Mouse (Mus musculus) kidney, embryonic 15.5 days (tissue): Measurements from ENCODE around the gene Tuba1a. TPM values are rescaled to one million over a fixed set of nuclear protein-coding genes. Genes with fewer than 3 reads are reported as not detected.
"Not testable (repeated sequence)": the region's sequence is repeated elsewhere in the genome, so short reads cannot be mapped to it uniquely, and the experiment has no call there.

Experiments used
- ATAC-seq: fragments of 200-750 bp; cut with Nextera tagmentation; replicated peaks from 2 replicates; pipeline ENCODE4 v1.8.0; 2017; ENCODE audit warnings: moderate TSS enrichment; ENCODE audit not compliant: low FRiP score
- H3K27ac ChIP-seq: fragments of 300-500 bp; sonication (generic); 2 replicates; pipeline ENCODE4 v1.5.1; 2015; ENCODE audit warnings: mild to moderate bottlenecking, inconsistent platforms
- H3K27me3 ChIP-seq: fragments of 300-500 bp; sonication (generic); 2 replicates; pipeline ENCODE4 v1.6.1; 2015; ENCODE audit warnings: inconsistent platforms
- H3K36me3 ChIP-seq: fragments of 300-500 bp; sonication (generic); 2 replicates; pipeline ENCODE4 v1.6.1; 2015; ENCODE audit warnings: inconsistent platforms
- H3K4me1 ChIP-seq: fragments of 300-500 bp; sonication (generic); 2 replicates; pipeline ENCODE4 v1.6.1; 2015; ENCODE audit warnings: inconsistent platforms
- H3K4me2 ChIP-seq: fragments of 300-500 bp; sonication (generic); 2 replicates; pipeline ENCODE4 v1.6.1; 2015; ENCODE audit warnings: moderate library complexity, mild to moderate bottlenecking, inconsistent platforms
- H3K4me3 ChIP-seq: fragments of 300-500 bp; sonication (generic); replicated peaks from 2 replicates; pipeline ENCODE4 v1.5.1; 2015; ENCODE audit warnings: mild to moderate bottlenecking, inconsistent platforms
- H3K9ac ChIP-seq: fragments of 300-500 bp; sonication (generic); 2 replicates; pipeline ENCODE4 v1.6.1; 2015; ENCODE audit warnings: mild to moderate bottlenecking, inconsistent platforms
- H3K9me3 ChIP-seq: fragments of 300-500 bp; sonication (generic); replicated peaks from 2 replicates; pipeline ENCODE4 v1.6.1; 2016; ENCODE audit warnings: inconsistent platforms
- WGBS: fragments of 180-500 bp; shearing (Covaris S2); methylation state at CpG from one replicate; pipeline ENCODE4 v1.1.7; 2015; ENCODE audit warnings: mixed read lengths; 5-methylcytosine and 5-hydroxymethylcytosine counted together
- polyA plus RNA-seq: library from polyadenylated mRNA; unstranded; fragments of >200 nt; fragmentation: Nextera tagmentation; extraction: Ambion mirVana; gene quantifications from 2 replicates; pipeline ENCODE4 v1.2.1, GENCODE M21; 2015

Tuba1a gene
- polyA plus RNA-seq, 1 experiment from 2014 or later, result 1,029 TPM

DNA sequence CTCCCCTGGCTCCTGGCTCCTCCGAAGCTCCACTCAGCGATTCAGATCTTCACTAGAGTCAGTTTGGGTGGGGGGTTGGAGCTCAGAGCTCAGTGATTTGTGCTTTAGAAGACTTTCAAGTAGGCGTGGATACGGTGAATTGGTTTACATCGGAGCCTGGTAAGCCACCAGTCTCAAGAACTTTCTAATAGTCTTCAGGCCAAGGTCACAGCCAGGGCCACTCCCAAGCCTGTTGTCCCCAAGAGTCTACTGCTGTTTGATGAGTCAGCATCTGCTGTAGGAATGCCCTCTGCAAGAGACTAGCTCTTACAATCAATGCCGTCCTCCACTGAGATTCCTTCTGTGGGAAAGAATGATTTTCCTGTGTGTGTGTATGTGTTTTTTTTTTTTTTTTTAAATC is 28.6 kb upstream of the Tuba1a start:
- Histone ChIP-seq H3K9ac (no peak overlapping the region), H3K27me3 (no peaks in the 10 kb centered on the region), H3K4me3 (no peak overlapping the region), H3K9me3 (no peaks in the 10 kb centered on the region), H3K4me2 (no peak overlapping the region), H3K4me1 (peaks cover 40% of the 10 kb centered on the region), H3K27ac (no peak overlapping the region), H3K36me3 (no peaks in the 10 kb centered on the region)
- no peak for ATAC-seq
- WGBS, result 82% methylated on average over 6 of the region's 6 CpGs

DNA sequence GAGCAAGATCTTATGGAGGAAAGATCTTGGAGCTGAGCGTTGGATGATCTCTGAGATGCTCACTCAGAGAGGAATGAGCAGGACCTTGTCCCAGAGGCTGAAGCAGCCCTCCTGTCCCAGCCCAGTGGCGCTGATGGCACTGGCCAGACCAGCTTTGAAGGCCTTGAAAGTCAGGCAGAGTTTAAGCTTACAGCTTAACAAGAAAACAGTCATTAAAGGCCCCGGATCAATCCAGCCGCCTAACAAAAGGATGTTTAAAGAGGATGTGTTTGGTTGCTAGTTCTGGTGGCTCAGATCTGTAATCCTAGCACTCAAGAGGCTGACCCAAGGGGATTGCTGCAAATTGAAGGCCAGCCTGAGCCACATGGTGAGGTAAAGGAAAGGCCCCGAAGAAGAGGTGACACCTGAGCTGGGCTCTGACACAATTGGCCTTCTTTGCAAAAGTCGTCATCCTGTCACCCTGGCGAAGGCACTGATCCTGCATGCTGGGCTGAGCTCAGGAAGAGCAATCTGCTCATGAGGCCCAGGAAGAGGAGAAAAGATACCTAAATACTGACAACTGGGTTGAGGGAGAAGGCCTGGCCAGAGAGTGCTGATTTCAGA is 26.6 kb upstream of the Tuba1a start:
- Histone ChIP-seq H3K27me3 (no peaks in the 10 kb centered on the region), H3K9me3 (no peaks in the 10 kb centered on the region), H3K4me2 (no peak overlapping the region), H3K27ac (no peak overlapping the region), H3K9ac (no peak overlapping the region), H3K4me1 (peaks cover 28% of the 10 kb centered on the region), H3K4me3 (no peak overlapping the region), H3K36me3 (no peaks in the 10 kb centered on the region)
- WGBS, result 41% methylated on average over 7 of the region's 7 CpGs
- no peak for ATAC-seq

DNA sequence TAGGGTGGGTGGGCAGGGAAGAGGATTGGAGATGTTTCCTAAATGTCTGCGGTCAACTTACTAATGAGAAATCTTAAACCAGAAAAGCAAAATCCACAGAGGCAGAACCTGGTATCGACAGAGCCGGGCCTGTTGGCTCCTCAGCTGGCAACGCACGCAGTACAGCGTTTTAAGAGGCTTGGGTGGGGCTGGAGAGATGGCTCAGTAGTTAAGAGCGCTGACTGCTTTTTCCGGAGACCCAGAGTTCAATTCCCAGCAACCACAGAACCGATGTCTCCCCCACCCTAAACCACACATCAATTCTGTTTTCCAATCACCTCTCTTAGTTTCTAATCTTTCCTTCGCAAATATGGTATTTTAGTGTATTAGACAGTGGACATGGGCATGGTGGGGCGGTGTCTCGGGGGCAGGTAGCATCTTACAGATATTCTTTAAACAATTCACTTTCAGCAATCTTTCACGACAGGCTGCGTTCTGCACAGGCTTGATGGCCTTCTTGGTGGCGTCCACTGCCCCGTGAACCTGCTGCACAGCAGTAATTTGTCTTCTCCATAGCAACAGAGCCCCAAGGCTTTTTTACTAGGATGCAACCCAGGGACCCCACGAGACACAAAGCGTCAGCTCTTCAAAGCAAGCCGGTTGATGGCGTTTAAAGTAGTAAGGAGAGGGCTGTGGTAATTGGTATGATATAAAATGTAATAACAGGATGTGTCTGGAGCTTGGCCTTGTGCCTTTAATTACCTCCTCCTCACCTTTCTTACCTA is 25.1 kb upstream of the Tuba1a start:
- 49% methylated on average over 20 of the region's 20 CpGs for WGBS
- Histone ChIP-seq H3K9ac (no peak overlapping the region), H3K4me2 (no peak overlapping the region), H3K9me3 (no peaks in the 10 kb centered on the region), H3K4me1 (peaks cover 24% of the 10 kb centered on the region), H3K27ac (no peak overlapping the region), H3K27me3 (no peaks in the 10 kb centered on the region), H3K36me3 (no peaks in the 10 kb centered on the region), H3K4me3 (no peak overlapping the region)
- no peak for ATAC-seq

DNA sequence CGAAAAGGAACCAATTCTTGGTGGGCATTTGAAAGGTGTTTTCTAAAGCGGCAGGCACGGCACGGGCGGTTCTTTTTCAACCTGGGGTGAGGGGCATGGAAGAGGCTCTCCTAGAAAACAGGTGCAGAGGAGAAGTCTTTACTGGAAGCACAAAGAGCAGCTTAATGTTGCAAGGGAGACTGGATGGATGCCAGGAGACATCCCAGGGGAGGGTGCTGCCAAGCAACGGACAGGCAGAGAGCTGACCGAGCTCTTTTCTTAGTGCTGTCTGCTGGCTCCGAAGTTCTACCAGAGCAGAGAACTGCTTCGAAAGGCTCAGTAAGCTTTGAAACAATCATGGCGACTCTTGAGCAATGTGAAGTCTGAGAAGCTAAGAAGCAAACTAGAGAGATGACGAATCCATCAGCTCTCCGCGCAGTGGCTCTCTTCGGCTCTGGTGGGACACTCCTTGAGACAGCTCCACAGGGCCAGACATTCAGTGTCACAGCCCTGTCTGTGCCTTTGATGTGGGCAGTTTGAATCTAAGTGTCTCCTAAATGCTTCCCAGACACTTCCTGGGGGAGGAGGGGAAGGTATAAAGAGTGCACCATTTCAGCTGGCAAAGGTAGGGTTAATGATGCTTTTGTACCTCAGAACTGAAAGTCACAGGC is 24.4 kb upstream of the Tuba1a start:
- H3K4me3 ChIP-seq, result no peak overlapping the region
- no peaks in the 10 kb centered on the region for H3K9me3 ChIP-seq
- WGBS, result 48% methylated on average over 14 of the region's 14 CpGs
- H3K4me1 ChIP-seq, result peaks cover 31% of the 10 kb centered on the region
- H3K9ac ChIP-seq, result no peak overlapping the region
- no peak for ATAC-seq
- H3K27ac ChIP-seq, result peak overlapping the region; percentile 41; the same call in 1 of the 2 replicates
- H3K27me3 ChIP-seq, result no peaks in the 10 kb centered on the region
- H3K36me3 ChIP-seq, result no peaks in the 10 kb centered on the region
- peak overlapping the region; percentile 34 for H3K4me2 ChIP-seq

DNA sequence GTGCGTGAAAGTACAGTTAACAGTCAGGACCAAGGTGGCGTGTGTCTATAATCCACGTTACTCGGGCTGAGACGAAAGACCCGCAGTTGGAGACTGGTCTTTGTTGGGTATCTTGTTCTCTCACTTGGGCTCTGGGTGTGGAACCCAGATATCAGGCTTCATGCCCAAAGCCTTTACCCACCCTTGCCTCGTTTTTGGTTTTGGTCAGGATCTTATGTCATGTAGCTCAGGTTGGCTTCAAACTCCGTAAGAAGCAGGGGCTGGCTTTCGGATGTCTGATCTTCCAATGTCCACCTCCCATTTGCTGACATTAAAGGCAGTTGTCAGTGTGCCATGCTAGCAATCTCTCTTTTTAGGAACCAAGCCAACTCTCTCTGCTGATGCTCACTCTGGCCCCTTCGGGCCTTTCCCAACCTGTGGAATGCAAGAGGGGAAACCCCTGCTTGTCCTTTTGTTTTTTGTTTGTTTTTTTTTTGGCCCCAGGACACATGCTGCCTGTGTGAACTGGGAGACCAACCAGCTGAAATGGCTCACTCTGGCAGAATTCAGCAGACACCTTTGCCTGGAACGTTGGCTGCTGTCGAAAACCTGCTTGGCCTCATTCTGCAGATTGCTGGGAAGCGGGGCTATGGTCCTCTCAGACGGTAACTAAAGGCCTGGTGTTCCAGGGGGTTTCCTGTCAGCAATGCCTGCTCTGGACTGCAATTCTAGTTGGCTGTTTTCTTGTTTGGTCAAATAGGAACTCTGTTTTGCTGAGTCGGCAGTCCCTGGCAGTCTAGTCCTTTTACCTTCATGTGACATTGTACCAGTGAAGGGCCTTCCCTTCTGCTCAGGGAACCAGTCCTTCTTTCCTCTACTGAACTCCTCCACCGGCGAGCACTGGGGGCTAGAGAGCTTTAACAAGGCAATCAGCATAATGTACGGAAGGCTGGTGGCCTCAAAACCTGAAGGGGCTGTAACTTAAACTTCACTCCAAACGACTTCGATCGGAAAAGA is 23.6 kb upstream of the Tuba1a start:
- H3K4me3 ChIP-seq, result no peak overlapping the region
- H3K4me1 ChIP-seq, result peaks cover 33% of the 10 kb centered on the region
- no peaks in the 10 kb centered on the region for H3K9me3 ChIP-seq
- no peak for ATAC-seq
- peak overlapping the region; percentile 34; the same call in 1 of the 2 replicates for H3K4me2 ChIP-seq
- WGBS, result 64% methylated on average over 21 of the region's 21 CpGs
- no peaks in the 10 kb centered on the region for H3K27me3 ChIP-seq
- no peak overlapping the region for H3K9ac ChIP-seq
- peak overlapping the region; percentile 41 for H3K27ac ChIP-seq
- H3K36me3 ChIP-seq, result no peaks in the 10 kb centered on the region

DNA sequence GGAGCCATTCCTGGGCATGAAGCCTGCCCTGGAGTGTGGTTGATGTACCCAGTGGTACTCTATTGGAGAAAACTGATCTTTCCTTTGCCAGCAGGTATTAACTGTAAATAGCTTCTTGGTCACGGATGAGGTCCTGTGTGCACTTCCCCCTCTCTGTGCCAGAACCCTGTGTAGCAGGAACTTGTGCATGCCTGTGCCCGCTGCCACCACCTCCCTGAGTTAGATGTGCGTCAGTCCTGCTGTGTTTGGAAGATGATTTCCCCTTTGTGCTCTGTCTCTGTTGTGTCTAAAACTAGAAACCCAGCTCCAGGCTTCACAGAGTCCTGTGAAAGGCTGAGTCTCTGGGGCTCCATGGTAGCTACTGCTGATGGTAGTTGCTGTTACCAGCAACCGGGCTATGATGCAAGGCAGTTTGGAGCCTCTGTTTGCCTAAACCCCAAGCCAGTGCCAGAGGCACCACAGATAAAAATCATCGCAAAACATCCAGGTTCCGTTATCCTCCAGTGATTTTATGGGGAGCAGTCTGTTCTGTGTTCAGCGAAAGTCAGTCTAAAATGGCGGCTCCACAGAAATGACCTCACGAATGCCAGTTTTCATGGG is 19.6 kb upstream of the Tuba1a start:
- H3K9ac ChIP-seq, result no peak overlapping the region
- H3K4me3 ChIP-seq, result no peak overlapping the region
- no peaks in the 10 kb centered on the region for H3K36me3 ChIP-seq
- peak overlapping the region; percentile 86 for H3K27ac ChIP-seq
- WGBS, result 62% methylated on average over 9 of the region's 9 CpGs
- H3K4me1 ChIP-seq, result peaks cover 47% of the 10 kb centered on the region
- H3K27me3 ChIP-seq, result no peaks in the 10 kb centered on the region
- H3K9me3 ChIP-seq, result no peaks in the 10 kb centered on the region
- peak; percentile 47; the same call in 1 of the 2 replicates for ATAC-seq
- peak overlapping the region; percentile 34 for H3K4me2 ChIP-seq

DNA sequence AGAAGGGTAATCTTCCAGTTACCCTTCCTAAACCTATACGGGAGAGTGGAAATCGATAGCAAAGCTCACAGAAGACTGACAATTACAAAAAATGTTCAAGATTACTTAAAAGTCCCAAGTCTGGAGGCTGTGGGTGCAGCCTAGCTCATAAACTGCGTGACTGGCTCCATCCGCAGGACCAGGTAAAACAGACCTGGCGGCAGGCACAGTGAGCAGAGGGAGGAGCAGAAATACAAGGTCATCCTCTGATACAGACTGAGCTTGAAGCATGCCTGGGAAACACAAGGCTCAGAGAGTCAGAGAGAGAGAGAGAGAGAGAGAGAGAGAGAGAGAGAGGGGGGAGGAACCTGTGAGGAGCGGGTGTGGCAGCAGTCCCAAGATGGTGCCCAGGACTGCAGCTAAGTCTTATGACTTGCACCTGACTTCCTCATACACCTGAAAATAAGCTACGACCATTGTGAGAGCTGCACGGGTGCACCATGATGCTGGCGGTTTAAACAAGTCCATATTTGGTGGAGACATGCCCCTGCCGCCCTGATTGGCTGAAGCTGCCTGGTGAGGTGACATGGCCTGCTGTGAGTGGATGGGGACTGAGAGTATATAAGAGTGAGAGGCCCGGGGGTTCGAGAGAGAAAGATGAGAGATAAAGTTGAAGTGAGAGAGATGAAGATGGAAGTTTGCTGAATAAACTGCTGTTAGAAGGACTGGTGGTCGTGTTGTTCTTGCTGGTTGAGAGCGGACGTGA is 18.2 kb upstream of the Tuba1a start:
- not testable (repeated sequence) for H3K4me2 ChIP-seq, H3K27me3 ChIP-seq, H3K4me3 ChIP-seq, H3K36me3 ChIP-seq, ATAC-seq, H3K9ac ChIP-seq, H3K9me3 ChIP-seq
- 74% methylated on average over 15 of the region's 15 CpGs for WGBS
- peak overlapping the region; percentile 34; the same call in 1 of the 2 replicates for H3K27ac ChIP-seq
- H3K4me1 ChIP-seq, result peaks cover 34% of the 10 kb centered on the region

DNA sequence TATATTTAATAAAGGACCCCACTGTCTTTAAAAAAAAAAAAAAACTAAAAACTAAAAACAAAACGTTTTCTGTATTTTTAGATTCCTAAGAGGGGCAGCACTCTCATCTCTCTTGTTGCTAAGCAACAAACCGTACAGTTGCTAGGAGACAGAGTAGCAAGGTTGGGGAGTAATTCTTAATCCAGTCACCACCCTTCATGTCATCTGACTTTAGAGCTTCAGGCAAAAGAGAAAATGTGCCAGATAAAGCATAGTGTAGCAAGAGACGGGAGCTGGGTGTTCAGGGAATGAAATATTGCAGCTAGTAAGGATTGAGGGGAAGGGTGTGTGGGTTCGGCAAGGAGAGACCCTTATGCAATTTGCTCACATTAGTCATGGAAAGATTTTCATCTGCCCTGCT is 17.6 kb upstream of the Tuba1a start:
- no peaks in the 10 kb centered on the region for H3K27me3 ChIP-seq
- H3K4me1 ChIP-seq, result peaks cover 34% of the 10 kb centered on the region
- no peaks in the 10 kb centered on the region for H3K9me3 ChIP-seq
- no peak overlapping the region for H3K4me3 ChIP-seq
- H3K36me3 ChIP-seq, result no peaks in the 10 kb centered on the region
- H3K9ac ChIP-seq, result no peak overlapping the region
- H3K4me2 ChIP-seq, result no peak overlapping the region
- no peak for ATAC-seq
- peak overlapping the region; percentile 34; the same call in 1 of the 2 replicates for H3K27ac ChIP-seq
- WGBS, result 34% methylated on average over 4 of the region's 4 CpGs

DNA sequence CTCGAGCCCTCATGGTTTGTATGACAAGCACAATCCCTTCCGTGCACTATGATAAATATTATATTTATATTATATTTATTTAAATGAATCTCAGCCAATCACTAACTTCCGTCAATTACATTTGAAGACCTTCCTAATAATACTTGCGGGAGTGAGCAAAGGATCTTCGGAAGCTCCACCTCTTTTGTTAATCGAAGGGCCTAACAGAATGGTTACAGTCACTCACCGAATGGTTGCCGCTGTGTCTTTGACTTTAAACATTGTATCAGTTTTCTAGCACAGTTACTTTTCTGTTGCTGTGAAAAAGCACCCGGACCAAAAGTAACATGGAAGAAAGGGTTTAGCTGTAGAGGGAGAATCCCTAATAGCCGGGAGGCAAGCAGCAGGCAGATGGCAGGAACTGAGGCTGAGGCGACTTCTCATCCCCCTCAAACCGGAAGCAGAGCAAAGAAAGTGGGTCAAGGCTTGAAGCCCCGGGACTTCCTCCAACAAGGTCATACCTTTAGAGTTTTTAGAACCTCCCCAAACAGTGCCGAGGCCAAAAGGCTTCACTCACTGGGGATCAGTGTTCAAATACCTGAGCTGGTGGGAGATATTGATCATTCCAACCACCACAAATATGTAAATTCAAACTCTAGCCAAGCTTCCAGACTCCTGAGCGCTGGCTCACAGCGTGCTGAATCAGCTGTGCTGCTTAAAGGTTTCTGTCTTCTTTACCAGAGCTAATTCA is 16.0 kb upstream of the Tuba1a start:
- no peaks in the 10 kb centered on the region for H3K36me3 ChIP-seq
- no peaks in the 10 kb centered on the region for H3K9me3 ChIP-seq
- peak overlapping the region; percentile 34 for H3K4me2 ChIP-seq
- peak overlapping the region; percentile 9 for H3K27ac ChIP-seq
- ATAC-seq, result no peak
- peak overlapping the region; percentile 17; the same call in 1 of the 2 replicates for H3K9ac ChIP-seq
- no peak overlapping the region for H3K4me3 ChIP-seq
- peaks cover 34% of the 10 kb centered on the region for H3K4me1 ChIP-seq
- H3K27me3 ChIP-seq, result no peaks in the 10 kb centered on the region
- WGBS, result 23% methylated on average over 16 of the region's 16 CpGs

DNA sequence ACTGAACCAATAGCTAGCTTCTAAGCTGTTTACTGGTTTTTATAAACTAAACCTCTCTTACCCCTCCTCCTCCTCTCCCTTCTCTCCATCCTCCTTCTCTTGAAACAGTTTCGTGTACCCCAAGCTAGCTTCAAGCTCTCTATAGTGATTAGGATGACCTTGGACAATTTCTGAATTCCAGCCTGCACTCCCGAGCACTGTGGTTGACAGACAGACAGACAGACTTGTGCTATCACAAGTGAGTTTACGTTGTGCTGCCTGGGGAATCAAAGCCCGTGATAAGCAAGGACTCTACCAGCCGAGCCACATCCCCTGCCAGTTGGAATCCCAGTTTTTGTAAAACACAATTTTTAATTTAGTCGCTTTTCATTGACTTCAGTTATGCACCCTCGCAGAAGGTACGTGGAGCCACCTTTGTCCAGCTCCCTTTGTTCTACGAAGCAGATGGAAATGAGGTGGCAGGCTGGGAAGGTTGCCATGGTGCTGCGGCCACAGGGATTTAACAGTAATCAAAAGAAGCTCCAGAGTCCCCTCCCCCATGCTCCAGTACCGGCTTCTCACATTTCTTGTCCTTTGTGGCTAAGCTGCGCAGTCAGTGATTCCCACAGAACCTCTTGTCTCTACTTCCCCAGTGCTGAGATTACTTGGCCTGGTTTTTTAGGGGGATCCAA is 15.3 kb upstream of the Tuba1a start:
- Histone ChIP-seq H3K9ac (no peak overlapping the region), H3K27me3 (no peaks in the 10 kb centered on the region), H3K9me3 (no peaks in the 10 kb centered on the region), H3K4me3 (no peak overlapping the region), H3K4me1 (peaks cover 34% of the 10 kb centered on the region), H3K36me3 (no peaks in the 10 kb centered on the region), H3K4me2 (peak overlapping the region; percentile 34), H3K27ac (peak overlapping the region; percentile 9)
- ATAC-seq, result peak; percentile 74
- 15% methylated on average over 12 of the region's 12 CpGs for WGBS
